Mouse (Mus musculus) ovary, adult 2 months (tissue): ENCODE results near the gene Khdrbs1. TPM values are rescaled to one million over a fixed set of nuclear protein-coding genes. Genes with fewer than 3 reads are reported as not detected.

Source experiments
- polyA plus RNA-seq: library from polyadenylated mRNA; depleted of rRNA; stranded (reverse); fragments of >200 nt; gene quantifications from 2 replicates; pipeline ENCODE4 v1.2.3, GENCODE M21; 2012; rRNA removed

Khdrbs1 gene
- 50.4 and 104 TPM in 2 replicates for polyA plus RNA-seq

GRCm38 (mm10) chr4:129742232-129743009 is at the start of gene Khdrbs1:
Khdrbs1 (minus strand) TSS chr4:129742303.

GRCm38 (mm10) chr4:129696158-129696985 is 45.7 kb downstream of the Khdrbs1 start, which contains the start of gene Tmem39b:
Tmem39b (minus strand) TSS chr4:129696838.

DNA sequence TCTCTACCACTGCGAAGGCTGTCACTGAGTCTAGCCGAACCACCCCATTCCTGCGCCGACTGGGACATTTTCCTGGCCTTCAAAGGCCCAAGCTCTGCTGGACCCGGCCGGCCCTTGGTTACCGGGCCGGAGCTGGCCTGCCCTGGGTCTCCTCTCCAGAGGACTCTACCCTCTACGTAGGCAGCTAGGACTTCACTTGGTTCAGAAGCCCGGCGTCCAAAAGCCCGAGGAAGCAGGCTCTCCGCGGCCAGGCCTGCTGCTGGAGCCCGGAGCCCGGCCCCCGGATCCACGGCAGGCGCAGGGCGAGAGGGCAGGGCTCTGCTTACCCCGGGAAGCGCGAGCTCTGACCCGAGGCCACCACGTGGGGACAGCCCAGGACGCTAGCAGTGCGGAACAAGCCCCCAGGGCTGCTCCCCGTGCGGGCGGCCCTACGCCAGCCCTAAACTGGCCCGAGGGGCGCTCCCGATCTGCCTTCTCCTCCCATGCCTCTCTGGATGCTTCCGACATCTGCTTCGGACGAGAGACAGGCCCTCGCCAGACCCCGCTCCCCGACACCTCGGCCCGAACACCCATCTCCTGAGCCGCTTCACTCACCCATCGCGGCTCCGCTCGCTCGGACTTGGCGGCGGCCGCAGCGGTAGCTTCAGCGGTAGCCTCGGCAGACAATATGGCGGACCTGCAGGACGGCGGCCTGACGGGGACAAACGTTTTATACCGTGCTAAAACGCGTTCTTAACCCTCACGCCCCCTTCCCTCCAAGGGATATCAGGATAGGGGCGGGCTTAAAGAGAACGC is 69.8 kb downstream of the Khdrbs1 start, which contains the start of gene Kpna6:
TSS of gene Kpna6 (minus strand) at position 685 of the 795 bp plus-strand sequence.

Other genes starting within 250 kb of the Khdrbs1 start
- gene Marcksl1, start 228.7 kb downstream of the Khdrbs1 start, polyA plus RNA-seq = 239 and 273 TPM in 2 replicates
- 44.1 and 66.6 TPM in 2 replicates for gene Hdac1, start 199.6 kb downstream of the Khdrbs1 start, polyA plus RNA-seq
- 3.2 and 4.3 TPM in 2 replicates for gene Lck, start 168.7 kb downstream of the Khdrbs1 start, polyA plus RNA-seq
- 13.2 and 17.4 TPM in 2 replicates for gene Fam167b, start 163.8 kb downstream of the Khdrbs1 start, polyA plus RNA-seq
- gene Eif3i, start 141.7 kb downstream of the Khdrbs1 start, polyA plus RNA-seq = 354 and 450 TPM in 2 replicates
- 165 and 182 TPM in 2 replicates for gene Tmem234, start 141.6 kb downstream of the Khdrbs1 start, polyA plus RNA-seq
- 12.2 and 18.0 TPM in 2 replicates for gene Dcdc2b, start 128.0 kb downstream of the Khdrbs1 start, polyA plus RNA-seq
- 53.4 and 62.1 TPM in 2 replicates for gene Iqcc, start 123.2 kb downstream of the Khdrbs1 start, polyA plus RNA-seq
- 31.1 and 41.8 TPM in 2 replicates for gene Ccdc28b, start 118.4 kb downstream of the Khdrbs1 start, polyA plus RNA-seq
- 46.1 and 46.5 TPM in 2 replicates for gene Txlna, start 101.2 kb downstream of the Khdrbs1 start, polyA plus RNA-seq
- 26.9 and 33.0 TPM in 2 replicates for gene Kpna6, start 69.5 kb downstream of the Khdrbs1 start, polyA plus RNA-seq
- gene Tmem39b, start 45.5 kb downstream of the Khdrbs1 start, polyA plus RNA-seq = 53.8 and 78.5 TPM in 2 replicates
- gene Ptp4a2, start 68.9 kb upstream of the Khdrbs1 start, polyA plus RNA-seq = 41.4 and 43.0 TPM in 2 replicates
- 2.9 and 5.0 TPM in 2 replicates for gene Spocd1, start 186.9 kb upstream of the Khdrbs1 start, polyA plus RNA-seq
- 25.4 and 34.0 TPM in 2 replicates for gene Adgrb2, start 242.6 kb upstream of the Khdrbs1 start, polyA plus RNA-seq